8 mouse cellular contexts compared by ENCODE assay signal in the genomic region with DNA sequence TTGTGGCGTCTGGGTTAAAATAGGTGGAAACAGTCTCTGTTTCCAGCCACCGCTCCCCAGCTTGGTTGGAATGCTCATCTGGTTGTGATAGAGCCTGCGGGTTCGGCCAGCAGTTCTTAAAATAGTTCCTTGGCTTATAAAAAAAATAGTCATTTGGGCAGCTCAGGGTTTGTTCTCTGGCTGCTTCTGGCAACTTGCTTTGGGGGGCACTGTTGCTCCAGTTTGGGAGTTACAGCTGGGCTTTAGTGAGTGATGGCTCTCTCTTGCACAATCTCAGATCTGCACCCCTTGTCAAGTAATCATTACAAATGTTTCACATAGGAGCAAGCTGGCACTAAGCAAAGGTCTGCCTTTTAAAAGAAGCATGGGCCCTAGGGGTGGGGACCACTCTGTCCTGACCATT.
A peak's percentile ranks its signal among the peaks of the same experiment; 100 is the strongest.
DNase-seq lines count a peak whose midpoint lies in the region; ATAC-seq lines count a peak whose summit lies in the region.

No protein-coding gene starts in this region.

- H3K4me3 ChIP-seq in forebrain, embryonic 15.5 days: no peak overlapping the region

- H3K4me2 ChIP-seq in forebrain, embryonic 15.5 days (replicated peaks): no peak overlapping the region

- intact Hi-C loops in heart, postnatal 14 days (cut with DNase I): loop anchor here (5.0 to 10.0 kb wide), 3 partner anchors 221 to 1332 kb away; partner anchors contain the start of gene Meis1

- no peak overlapping the region for H3K9ac ChIP-seq in forebrain, embryonic 15.5 days (replicated peaks)

- no peak overlapping the region for H3K27ac ChIP-seq in forebrain, embryonic 15.5 days (replicated peaks)

- peak; percentile 82 for ATAC-seq in forebrain, embryonic 15.5 days (replicated peaks)

- DNase-seq in ES-CJ7 (ENCODE audit: low read depth, low spot score): peak; percentile 64
- peak; percentile 69 for DNase-seq in cerebellum, adult 18-20 months
- peak; percentile 49 to 71 for DNase-seq in heart, postnatal 14 days
- DNase-seq in kidney, postnatal 36 days: peak; percentile 39 to 55
- peak; percentile 82 for DNase-seq in lung, postnatal 10 days
- DNase-seq in right cerebral cortex, postnatal 14 days: peak; percentile 22
- DNase-seq in thymus, postnatal 10 days (ENCODE audit: low spot score in 2 of 2): no peak

- no peaks in the 10 kb centered on the region for H3K27me3 ChIP-seq in forebrain, embryonic 15.5 days

- WGBS in forebrain, embryonic 15.5 days: 48% methylated on average over 4 of the region's 4 CpGs

- no peaks in the 10 kb centered on the region for H3K9me3 ChIP-seq in forebrain, embryonic 15.5 days

- no peaks in the 10 kb centered on the region for H3K36me3 ChIP-seq in forebrain, embryonic 15.5 days

- H3K4me1 ChIP-seq in forebrain, embryonic 15.5 days: peaks cover 7% of the 10 kb centered on the region

Comparison
In these comparisons a context has a peak if more than half of its experiments do, and no peak if none do; other contexts are left out.
1. DNase-seq: peak in ES-CJ7 (single experiment), cerebellum, adult 18-20 months (2 of 2), heart, postnatal 14 days (2 of 2), kidney, postnatal 36 days (2 of 2), lung, postnatal 10 days (single experiment) and right cerebral cortex, postnatal 14 days (single experiment); none in thymus, postnatal 10 days (0 of 2).